Mouse (Mus musculus): Measurements from ENCODE around the gene Gga1.

Gene Gga1

GRCm38 (mm10) chr15:78876991-78877809 lies at the start of gene Gga1:
TSS of gene Gga1 (plus strand) at chr15:78877190.
- CTCF ChIA-PET: interaction anchor here (1.0 to 1.1 kb wide), 2 partner anchors 26 to 54 kb away, joined by 3 read pairs; no protein-coding TSS in a partner anchor

GRCm38 (mm10) chr15:78828315-78828714 lies 48.7 kb upstream of the Gga1 start:
- CTCF ChIA-PET: no interaction called here

GRCm38 (mm10) chr15:78829636-78830035 lies 47.4 kb upstream of the Gga1 start:
- CTCF ChIA-PET: interaction anchor here (0.5 to 0.7 kb wide), 3 partner anchors 54 to 284 kb away, joined by 4 to 5 read pairs (median 5); no protein-coding TSS in a partner anchor

GRCm38 (mm10) chr15:78830742-78831719 lies 46.0 kb upstream of the Gga1 start:
- CTCF ChIA-PET: no interaction called here

GRCm38 (mm10) chr15:78831720-78832657 lies 45.0 kb upstream of the Gga1 start:
- CTCF ChIA-PET: interaction anchor here (0.6 kb wide), 1 partner anchor 70 kb away, joined by 3 read pairs; no protein-coding TSS in a partner anchor

- CTCF ChIA-PET: interaction anchor here (0.6 kb wide), 1 partner anchor 69 kb away, joined by 3 read pairs; no protein-coding TSS in a partner anchor
Measured at GRCm38 (mm10) chr15:78832701-78833123, 44.3 kb upstream of the Gga1 start.

GRCm38 (mm10) chr15:78833582-78833981 lies 43.4 kb upstream of the Gga1 start:
- CTCF ChIA-PET: no interaction called here

GRCm38 (mm10) chr15:78834233-78835005 lies 42.6 kb upstream of the Gga1 start:
- CTCF ChIA-PET: no interaction called here

GRCm38 (mm10) chr15:78835200-78836085 lies 41.5 kb upstream of the Gga1 start:
- CTCF ChIA-PET: interaction anchor here (0.6 kb wide), 1 partner anchor 118 kb away, joined by 3 read pairs; no protein-coding TSS in a partner anchor

GRCm38 (mm10) chr15:78836086-78836621 lies 40.8 kb upstream of the Gga1 start:
- CTCF ChIA-PET: interaction anchor here (0.6 kb wide), 1 partner anchor 117 kb away, joined by 3 read pairs; no protein-coding TSS in a partner anchor

GRCm38 (mm10) chr15:78839744-78840143 lies 37.2 kb upstream of the Gga1 start:
- CTCF ChIA-PET: no interaction called here

- CTCF ChIA-PET: no interaction called here
Measured at GRCm38 (mm10) chr15:78840241-78840640, 36.7 kb upstream of the Gga1 start.

- CTCF ChIA-PET: no interaction called here
Measured at GRCm38 (mm10) chr15:78840751-78841150, 36.2 kb upstream of the Gga1 start.

GRCm38 (mm10) chr15:78841161-78841790 lies 35.7 kb upstream of the Gga1 start:
- CTCF ChIA-PET: interaction anchor here (0.7 kb wide), 2 partner anchors 95 to 106 kb away, joined by 4 to 6 read pairs; no protein-coding TSS in a partner anchor

- CTCF ChIA-PET: no interaction called here
Measured at GRCm38 (mm10) chr15:78842371-78843163, 34.4 kb upstream of the Gga1 start, which contains the start of gene Cdc42ep1. TSS of gene Cdc42ep1 (plus strand) at chr15:78842624.

GRCm38 (mm10) chr15:78843581-78844469 lies 33.2 kb upstream of the Gga1 start:
- CTCF ChIA-PET: no interaction called here

Measured in spleen, embryonic (tissue).